Mouse (Mus musculus) midbrain, postnatal 0 days (tissue): Measurements from ENCODE around the gene Gpr26. TPM values are rescaled to one million over a fixed set of nuclear protein-coding genes. Genes with fewer than 3 reads are reported as not detected.

ENCODE experiments used
- ATAC-seq: fragments of 200-750 bp; cut with Nextera tagmentation; 2 replicates; pipeline ENCODE4 v1.8.0; 2017; ENCODE audit warnings: moderate number of reproducible peaks, mild to moderate bottlenecking, moderate TSS enrichment, moderate library complexity; ENCODE audit not compliant: low FRiP score
- DNase-seq: peaks from one replicate; pipeline ENCODE4 v3.0.0-alpha.2; 2015; ENCODE audit warnings: low spot score
- H3K27ac ChIP-seq: fragments of 300-500 bp; sonication (generic); 2 replicates; pipeline ENCODE4 v1.5.1; 2014; ENCODE audit warnings: low read depth, mild to moderate bottlenecking, low read length, mixed read lengths
- H3K27me3 ChIP-seq: fragments of 300-500 bp; sonication (generic); 2 replicates; pipeline ENCODE4 v1.6.1; 2014; ENCODE audit warnings: low read length, control low read depth, mixed read lengths; ENCODE audit not compliant: insufficient read depth
- H3K36me3 ChIP-seq: fragments of 300-500 bp; sonication (generic); 2 replicates; pipeline ENCODE4 v1.6.1; 2014; ENCODE audit warnings: low read length, control low read depth, mixed read lengths; ENCODE audit not compliant: insufficient read depth
- H3K4me1 ChIP-seq: fragments of 300-500 bp; sonication (generic); 2 replicates; pipeline ENCODE4 v1.6.1; 2014; ENCODE audit warnings: mild to moderate bottlenecking, control low read depth, antibody characterized with exemption, low read length, mixed read lengths; ENCODE audit not compliant: insufficient read depth
- H3K4me2 ChIP-seq: fragments of 300-500 bp; sonication (generic); 2 replicates; pipeline ENCODE4 v1.6.1; 2014; ENCODE audit warnings: low read depth, mild to moderate bottlenecking, low read length, mixed read lengths; ENCODE audit not compliant: poor library complexity, severe bottlenecking
- H3K4me3 ChIP-seq: fragments of 300-500 bp; sonication (generic); 2 replicates; pipeline ENCODE4 v1.5.1; 2014; ENCODE audit warnings: low read depth, mild to moderate bottlenecking, low read length, moderate library complexity
- H3K9ac ChIP-seq: fragments of 300-500 bp; sonication (generic); replicated peaks from 2 replicates; pipeline ENCODE4 v1.6.1; 2014; ENCODE audit warnings: mild to moderate bottlenecking, low read length, moderate library complexity, mixed read lengths; ENCODE audit not compliant: poor library complexity, severe bottlenecking
- H3K9me3 ChIP-seq: fragments of 300-500 bp; sonication (generic); 2 replicates; pipeline ENCODE4 v1.6.1; 2016; ENCODE audit warnings: low read length, control low read depth
- CTCF ChIP-seq: IDR thresholded peaks from 2 replicates; pipeline ENCODE4 v1.5.1; 2016; ENCODE audit warnings: antibody characterized with exemption, mild to moderate bottlenecking
- WGBS: fragments of 180-500 bp; shearing (Covaris S2); extraction: QIAGEN DNeasy Blood & Tissue Kit; methylation state at CpG from one replicate; pipeline ENCODE4 v1.1.7; 2014; 5-methylcytosine and 5-hydroxymethylcytosine counted together
- polyA plus RNA-seq: library from polyadenylated mRNA; unstranded; fragments of >200 nt; fragmentation: Nextera tagmentation; extraction: Ambion mirVana; gene quantifications from 2 replicates; pipeline ENCODE4 v1.2.1, GENCODE M21; 2015
- total RNA-seq: library from RNA; depleted of rRNA; stranded (reverse); fragments of >200 nt; gene quantifications from 2 replicates; pipeline ENCODE4 v1.2.3, GENCODE M21; 2014

The Gpr26 gene
- total and polyA plus RNA-seq, 2 experiments from 2014 or later, result 2.7 to 28.9 TPM

- ATAC-seq, result no peak
- Histone ChIP-seq H3K27me3 (no peaks in the 10 kb centered on the region), H3K4me3 (no peak overlapping the region), H3K27ac (no peak overlapping the region), H3K9me3 (no peaks in the 10 kb centered on the region), H3K36me3 (peaks cover 27% of the 10 kb centered on the region), H3K4me2 (no peak overlapping the region), H3K4me1 (no peaks in the 10 kb centered on the region), H3K9ac (no peak overlapping the region)
- peak; percentile 22 for DNase-seq
- 66% methylated on average over 11 of the region's 11 CpGs for WGBS
- no peak for TF ChIP-seq CTCF
These were observed 12.3 kb downstream of the Gpr26 start for GRCm38 (mm10) chr7:131978609-131979008.

- TF ChIP-seq CTCF, result no peak
- Histone ChIP-seq H3K4me1 (no peaks in the 10 kb centered on the region), H3K4me3 (no peak overlapping the region), H3K36me3 (peaks cover 28% of the 10 kb centered on the region; the same call in 1 of the 2 replicates), H3K4me2 (no peak overlapping the region), H3K9ac (no peak overlapping the region), H3K27ac (no peak overlapping the region), H3K27me3 (no peaks in the 10 kb centered on the region), H3K9me3 (no peaks in the 10 kb centered on the region)
- 44% methylated on average over 6 of the region's 6 CpGs for WGBS
- ATAC-seq (no peak), DNase-seq (no peak)
These were observed 22.8 kb downstream of the Gpr26 start for GRCm38 (mm10) chr7:131989056-131989455.

- TF ChIP-seq CTCF, result no peak
- ATAC-seq, result no peak
These were observed 26.0 kb downstream of the Gpr26 start for GRCm38 (mm10) chr7:131992226-131992625.

GRCm38 (mm10) chr7:131992873-131993272, 26.6 kb downstream of the Gpr26 start:
- DNase-seq, result no peak
- no peak overlapping the region for H3K9ac ChIP-seq
- H3K27ac ChIP-seq, result no peak overlapping the region
- WGBS, result 81% methylated on average over 3 of the region's 3 CpGs
- H3K4me1 ChIP-seq, result no peaks in the 10 kb centered on the region
- H3K27me3 ChIP-seq, result no peaks in the 10 kb centered on the region
- no peak overlapping the region for H3K4me3 ChIP-seq
- TF ChIP-seq CTCF, result no peak
- ATAC-seq, result no peak
- H3K36me3 ChIP-seq, result peaks cover 7% of the 10 kb centered on the region; the same call in 1 of the 2 replicates
- no peaks in the 10 kb centered on the region for H3K9me3 ChIP-seq
- no peak overlapping the region for H3K4me2 ChIP-seq

More at GRCm38 (mm10) chr7:131992226-131992625, 26.0 kb downstream of the Gpr26 start:
- Histone ChIP-seq H3K4me2 (no peak overlapping the region), H3K4me1 (no peaks in the 10 kb centered on the region), H3K27ac (no peak overlapping the region), H3K9ac (no peak overlapping the region), H3K9me3 (no peaks in the 10 kb centered on the region), H3K27me3 (no peaks in the 10 kb centered on the region), H3K36me3 (peaks cover 11% of the 10 kb centered on the region; the same call in 1 of the 2 replicates), H3K4me3 (no peak overlapping the region)
- 73% methylated on average over 1 of the region's 1 CpGs for WGBS
- no peak for DNase-seq

- TF ChIP-seq CTCF, result no peak
- Histone ChIP-seq H3K27ac (no peak overlapping the region), H3K4me1 (no peaks in the 10 kb centered on the region), H3K4me2 (no peak overlapping the region), H3K9ac (no peak overlapping the region), H3K36me3 (no peaks in the 10 kb centered on the region), H3K4me3 (no peak overlapping the region), H3K9me3 (no peaks in the 10 kb centered on the region), H3K27me3 (no peaks in the 10 kb centered on the region)
- ATAC-seq (no peak), DNase-seq (no peak)
- WGBS, result 79% methylated on average over 14 of the region's 14 CpGs
These were observed 39.9 kb downstream of the Gpr26 start for GRCm38 (mm10) chr7:132005996-132006696.

GRCm38 (mm10) chr7:132009002-132009401, 42.7 kb downstream of the Gpr26 start:
- no peak for ATAC-seq
- no peak for DNase-seq
- 90% methylated on average over 7 of the region's 7 CpGs for WGBS
- H3K27ac ChIP-seq, result no peak overlapping the region
- peaks cover 6% of the 10 kb centered on the region for H3K4me1 ChIP-seq
- TF ChIP-seq CTCF, result no peak
- no peak overlapping the region for H3K4me3 ChIP-seq
- H3K4me2 ChIP-seq, result no peak overlapping the region
- no peaks in the 10 kb centered on the region for H3K36me3 ChIP-seq
- H3K9ac ChIP-seq, result no peak overlapping the region
- H3K9me3 ChIP-seq, result no peaks in the 10 kb centered on the region
- H3K27me3 ChIP-seq, result no peaks in the 10 kb centered on the region
